Mouse (Mus musculus) stomach, postnatal 0 days (tissue): ENCODE measurements around the gene Ptprn. TPM values are rescaled to one million over a fixed set of nuclear protein-coding genes. Genes with fewer than 3 reads are reported as not detected.

Experiments used
- ATAC-seq: fragments of 200-750 bp; cut with Nextera tagmentation; 2 replicates; pipeline ENCODE4 v1.8.0; 2017; ENCODE audit not compliant: low FRiP score, low TSS enrichment
- DNase-seq: peaks from one replicate; pipeline ENCODE4 v3.0.0-alpha.2; 2016; ENCODE audit warnings: low spot score
- H3K27ac ChIP-seq: fragments of 300-500 bp; sonication (generic); replicated peaks from 2 replicates; pipeline ENCODE4 v1.5.1; 2014; ENCODE audit warnings: mild to moderate bottlenecking, control low read depth
- H3K27me3 ChIP-seq: fragments of 300-500 bp; sonication (generic); 2 replicates; pipeline ENCODE4 v1.6.1; 2014; ENCODE audit warnings: low read length; ENCODE audit not compliant: control insufficient read depth, insufficient read depth
- H3K36me3 ChIP-seq: fragments of 300-500 bp; sonication (generic); 2 replicates; pipeline ENCODE4 v1.6.1; 2014; ENCODE audit warnings: low read length, mixed read lengths; ENCODE audit not compliant: control insufficient read depth, insufficient read depth
- H3K4me1 ChIP-seq: fragments of 300-500 bp; sonication (generic); replicated peaks from 2 replicates; pipeline ENCODE4 v1.6.1; 2014; ENCODE audit warnings: antibody characterized with exemption; ENCODE audit not compliant: control insufficient read depth, insufficient read depth
- H3K4me2 ChIP-seq: fragments of 300-500 bp; sonication (generic); replicated peaks from 2 replicates; pipeline ENCODE4 v1.6.1; 2014; ENCODE audit warnings: low read depth, mild to moderate bottlenecking, control low read depth, moderate library complexity
- H3K4me3 ChIP-seq: fragments of 300-500 bp; sonication (generic); 2 replicates; pipeline ENCODE4 v1.5.1; 2014; ENCODE audit warnings: low read depth, low read length, control low read depth
- H3K9ac ChIP-seq: fragments of 300-500 bp; sonication (generic); 2 replicates; pipeline ENCODE4 v1.6.1; 2014; ENCODE audit warnings: mild to moderate bottlenecking, low read length, control low read depth, mixed read lengths
- H3K9me3 ChIP-seq: fragments of 300-500 bp; sonication (generic); 2 replicates; pipeline ENCODE4 v1.6.1; 2016; ENCODE audit warnings: low read length; ENCODE audit not compliant: control insufficient read depth
- CTCF ChIP-seq: IDR thresholded peaks from 2 replicates; pipeline ENCODE4 v1.5.1; 2016; ENCODE audit warnings: antibody characterized with exemption, low read depth, mild to moderate bottlenecking, moderate library complexity
- EP300 ChIP-seq: optimal IDR thresholded peaks from 2 replicates; pipeline ENCODE3; 2016; ENCODE audit warnings: antibody characterized with exemption
- WGBS: fragments of 180-500 bp; shearing (Covaris S2); extraction: QIAGEN DNeasy Blood & Tissue Kit; methylation state at CpG from one replicate; pipeline ENCODE4 v1.1.7; 2014; 5-methylcytosine and 5-hydroxymethylcytosine counted together
- polyA plus RNA-seq: library from polyadenylated mRNA; unstranded; fragments of >200 nt; fragmentation: Nextera tagmentation; extraction: Ambion mirVana; gene quantifications from 2 replicates; pipeline ENCODE4 v1.2.1, GENCODE M21; 2015

Gene Ptprn
- polyA plus RNA-seq, 1 experiment from 2014 or later, result 2.5 TPM

DNA sequence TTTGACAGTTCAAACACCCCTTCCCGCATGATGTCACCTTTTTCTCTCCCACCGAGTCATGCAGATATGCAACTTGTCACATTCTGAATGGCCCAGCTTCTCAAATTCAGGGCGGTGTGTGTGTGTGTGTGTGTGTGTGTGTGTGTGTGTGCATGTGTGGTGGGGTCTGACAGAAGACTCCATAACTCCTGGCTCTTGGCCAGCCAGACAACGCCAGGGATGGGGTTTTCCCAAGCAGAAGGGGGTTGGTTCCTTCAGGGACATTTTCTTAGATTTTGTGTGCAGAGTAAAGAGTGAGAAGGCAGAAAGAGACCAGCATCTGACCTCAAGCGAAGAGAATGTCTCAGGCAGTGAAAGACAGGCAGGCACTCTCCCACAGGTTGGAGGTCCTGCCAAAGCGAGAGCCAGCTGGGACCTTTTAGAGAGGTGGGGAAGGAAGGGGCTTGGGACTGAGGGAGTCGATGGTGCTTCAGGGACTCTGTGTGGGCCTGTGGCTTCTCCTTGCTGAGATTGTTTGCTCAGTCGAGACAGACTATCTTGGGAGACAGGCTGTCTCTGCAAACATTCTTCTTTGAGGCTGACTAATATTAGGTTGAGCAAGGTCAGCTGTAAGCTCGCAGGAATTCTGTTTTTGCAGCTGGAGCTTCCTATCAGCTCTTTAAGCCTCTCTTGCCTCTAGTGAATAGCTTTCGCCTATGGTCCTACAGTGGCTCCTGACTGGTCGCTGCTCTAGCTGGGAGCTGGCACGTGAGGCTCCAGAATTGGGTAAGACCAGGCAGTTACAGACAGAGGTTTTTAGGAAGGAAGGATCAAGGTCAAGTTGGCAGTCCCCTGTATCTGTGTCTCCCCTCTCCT lies 28.4 kb upstream of the Ptprn start:
- WGBS, result 20% methylated on average over 12 of the region's 12 CpGs
- H3K9ac ChIP-seq, result no peak overlapping the region
- H3K27ac ChIP-seq, result no peak overlapping the region
- H3K36me3 ChIP-seq, result no peaks in the 10 kb centered on the region
- no peak overlapping the region for H3K4me3 ChIP-seq
- DNase-seq (no peak), ATAC-seq (peak; percentile 40; the same call in 1 of the 2 replicates)
- H3K4me1 ChIP-seq, result peaks cover 3% of the 10 kb centered on the region; the same call in 1 of the 2 replicates
- no peak overlapping the region for H3K4me2 ChIP-seq
- H3K27me3 ChIP-seq, result no peaks in the 10 kb centered on the region
- no peaks in the 10 kb centered on the region for H3K9me3 ChIP-seq
- no peak for TF ChIP-seq EP300
- TF ChIP-seq CTCF, result no peak

DNA sequence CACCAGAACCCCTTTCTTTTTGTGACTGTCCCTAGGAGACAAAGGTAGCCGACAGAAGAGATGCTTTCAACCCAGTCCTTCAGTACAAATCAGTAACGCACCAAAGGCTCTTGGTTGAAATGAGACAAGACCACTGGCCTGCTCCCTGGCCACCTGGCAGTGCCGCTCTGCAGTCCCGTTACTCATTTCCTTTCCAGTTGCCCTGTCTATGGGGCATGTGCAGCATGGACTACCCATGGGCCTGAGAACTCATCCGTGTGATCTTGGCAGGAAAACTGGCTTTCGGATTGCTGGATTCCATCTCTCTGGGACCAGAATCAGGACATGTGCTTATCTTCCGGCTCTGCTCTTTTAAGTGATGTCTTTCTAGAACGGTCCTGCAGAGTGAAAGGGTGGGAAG lies 27.0 kb upstream of the Ptprn start:
- Histone ChIP-seq H3K4me2 (no peak overlapping the region), H3K4me3 (no peak overlapping the region), H3K4me1 (peaks cover 3% of the 10 kb centered on the region; the same call in 1 of the 2 replicates), H3K27me3 (no peaks in the 10 kb centered on the region), H3K36me3 (no peaks in the 10 kb centered on the region), H3K27ac (no peak overlapping the region), H3K9ac (no peak overlapping the region), H3K9me3 (no peaks in the 10 kb centered on the region)
- DNase-seq (no peak), ATAC-seq (no peak)
- WGBS, result 84% methylated on average over 8 of the region's 8 CpGs
- no peak for TF ChIP-seq CTCF

DNA sequence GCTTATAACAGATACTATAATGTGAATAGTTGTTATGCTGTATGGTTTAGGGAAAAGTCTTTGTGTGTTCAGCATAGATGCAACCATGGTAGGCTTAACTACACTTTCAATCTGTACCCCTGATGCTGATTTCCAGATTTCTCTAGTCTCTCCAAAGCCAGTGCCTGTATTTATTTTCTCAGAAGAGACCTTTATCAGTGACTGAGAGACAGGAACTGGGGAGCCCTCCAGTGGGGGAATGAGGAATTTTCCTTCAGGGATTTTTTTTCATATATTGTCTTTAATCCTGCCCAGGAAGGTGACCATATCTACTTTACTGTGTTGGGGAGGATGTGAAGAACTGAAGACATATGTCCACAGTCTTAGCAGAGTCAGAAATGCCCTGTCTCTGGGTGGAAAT lies 26.3 kb upstream of the Ptprn start:
- TF ChIP-seq EP300 (no peak), CTCF (peak; percentile 62)
- Histone ChIP-seq H3K36me3 (no peaks in the 10 kb centered on the region), H3K9me3 (no peaks in the 10 kb centered on the region), H3K27ac (no peak overlapping the region), H3K4me3 (no peak overlapping the region), H3K4me1 (peaks cover 3% of the 10 kb centered on the region; the same call in 1 of the 2 replicates), H3K4me2 (no peak overlapping the region), H3K27me3 (no peaks in the 10 kb centered on the region), H3K9ac (no peak overlapping the region)
- ATAC-seq, result no peak
- no peak for DNase-seq

DNA sequence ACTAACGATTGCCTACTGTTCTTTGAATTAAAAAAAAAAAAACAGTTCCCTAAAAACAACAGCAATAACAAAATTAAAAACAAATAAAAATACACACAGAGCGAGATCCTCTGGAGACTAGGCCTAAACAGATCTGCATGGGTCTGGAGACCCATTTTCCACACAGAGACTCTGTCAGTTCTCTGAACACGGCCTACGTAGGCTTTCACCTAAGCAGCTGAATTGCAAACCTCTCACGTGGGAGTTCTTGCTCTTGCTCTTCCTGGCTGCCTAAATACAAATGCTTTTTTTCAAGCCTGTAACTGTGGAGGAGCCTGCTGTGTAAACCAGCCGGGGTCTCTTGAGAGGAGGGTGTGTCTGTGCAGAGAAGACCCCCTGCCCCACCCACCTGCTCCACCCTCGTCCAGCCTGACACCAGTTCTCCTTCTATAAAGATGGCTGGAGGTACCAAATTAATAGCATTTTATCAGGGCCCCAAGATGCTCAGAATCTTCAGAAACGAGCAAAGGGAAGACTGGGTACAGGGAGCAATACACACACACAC lies 25.7 kb upstream of the Ptprn start:
- no peaks in the 10 kb centered on the region for H3K36me3 ChIP-seq
- ATAC-seq (no peak), DNase-seq (no peak)
- no peak overlapping the region for H3K27ac ChIP-seq
- WGBS, result 57% methylated on average over 8 of the region's 8 CpGs
- no peak overlapping the region for H3K4me3 ChIP-seq
- H3K4me2 ChIP-seq, result no peak overlapping the region
- no peaks in the 10 kb centered on the region for H3K27me3 ChIP-seq
- no peak overlapping the region for H3K9ac ChIP-seq
- no peaks in the 10 kb centered on the region for H3K9me3 ChIP-seq
- peaks cover 3% of the 10 kb centered on the region; the same call in 1 of the 2 replicates for H3K4me1 ChIP-seq
- no peak for TF ChIP-seq EP300
- TF ChIP-seq CTCF, result no peak

DNA sequence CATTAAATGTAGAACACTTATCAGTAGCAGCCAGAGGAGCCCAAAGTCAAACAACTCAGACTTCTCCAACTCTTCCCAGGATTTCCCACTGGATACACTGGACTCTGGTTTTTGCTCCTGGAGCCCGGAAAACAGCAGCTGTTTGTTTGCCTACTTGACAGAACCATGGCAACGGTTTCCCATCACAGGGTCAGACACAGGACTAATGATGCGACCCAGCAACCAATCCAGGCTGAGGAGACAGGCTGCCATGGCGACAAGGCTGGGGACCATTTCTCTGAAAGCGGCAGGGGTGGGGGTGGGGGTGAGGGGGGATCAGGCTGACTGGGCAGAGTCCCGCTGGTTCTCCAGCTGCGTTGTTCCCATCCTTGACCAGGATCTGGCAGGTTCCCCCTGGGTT lies 25.1 kb upstream of the Ptprn start:
- WGBS, result 8% methylated on average over 7 of the region's 7 CpGs
- ATAC-seq, result no peak

DNA sequence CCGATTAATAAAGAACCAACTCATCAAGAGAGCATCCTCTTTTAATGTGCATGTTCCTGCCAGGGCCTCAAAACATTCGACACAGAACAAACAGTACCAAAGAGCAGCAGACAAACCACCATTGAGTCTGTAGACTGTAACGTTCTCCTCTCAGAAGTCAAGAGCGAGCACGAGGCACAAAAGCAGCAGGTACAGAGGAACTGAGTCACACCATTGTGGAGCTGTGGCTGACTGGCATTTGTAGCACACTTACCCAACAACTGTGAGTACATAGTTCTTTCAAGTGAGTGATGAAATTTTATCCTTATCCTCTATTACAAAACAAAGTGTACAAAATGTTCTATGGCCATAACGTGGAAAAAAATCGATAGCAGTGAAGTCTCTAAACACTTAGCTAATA lies 20.6 kb upstream of the Ptprn start:
- DNase-seq, result no peak
- H3K4me2 ChIP-seq, result no peak overlapping the region
- H3K27ac ChIP-seq, result no peak overlapping the region
- TF ChIP-seq CTCF (no peak), EP300 (no peak)
- H3K9ac ChIP-seq, result no peak overlapping the region
- H3K4me3 ChIP-seq, result no peak overlapping the region
- WGBS, result 78% methylated on average over 7 of the region's 7 CpGs
- H3K9me3 ChIP-seq, result no peaks in the 10 kb centered on the region
- H3K27me3 ChIP-seq, result no peaks in the 10 kb centered on the region
- H3K36me3 ChIP-seq, result no peaks in the 10 kb centered on the region
- no peaks in the 10 kb centered on the region for H3K4me1 ChIP-seq
- ATAC-seq, result no peak

More for the DNA sequence above, 25.1 kb upstream of the Ptprn start:
- Histone ChIP-seq H3K36me3 (no peaks in the 10 kb centered on the region), H3K27me3 (no peaks in the 10 kb centered on the region), H3K4me2 (no peak overlapping the region), H3K4me1 (peaks cover 3% of the 10 kb centered on the region; the same call in 1 of the 2 replicates), H3K9me3 (no peaks in the 10 kb centered on the region), H3K4me3 (no peak overlapping the region), H3K27ac (no peak overlapping the region), H3K9ac (no peak overlapping the region)
- DNase-seq, result no peak
- no peak for TF ChIP-seq EP300
- no peak for TF ChIP-seq CTCF
